Mouse (Mus musculus) CD4-positive helper T cell, adult 2 months (primary cell): ENCODE measurements around the gene Gnai3.

Experiments used
- DNase-seq: peaks from one replicate; pipeline ENCODE4 v3.0.0-alpha.2; 2012; ENCODE audit warnings: low read depth, missing footprints, low spot score

Gnai3 gene

GRCm38 (mm10) chr3:108111320-108111719 lies 34.6 kb downstream of the Gnai3 start:
- no peak for DNase-seq

GRCm38 (mm10) chr3:108105281-108105680 lies 40.7 kb downstream of the Gnai3 start:
- DNase-seq, result no peak

- no peak for DNase-seq
These were observed 43.9 kb downstream of the Gnai3 start for GRCm38 (mm10) chr3:108102075-108102474.

GRCm38 (mm10) chr3:108101594-108101993 lies 44.4 kb downstream of the Gnai3 start:
- no peak for DNase-seq

GRCm38 (mm10) chr3:108098316-108098715 lies 47.6 kb downstream of the Gnai3 start:
- no peak for DNase-seq

- no peak for DNase-seq
These were observed 48.3 kb downstream of the Gnai3 start for GRCm38 (mm10) chr3:108097656-108098055.

- DNase-seq, result no peak
These were observed 49.2 kb downstream of the Gnai3 start for GRCm38 (mm10) chr3:108096726-108097125.

- no peak for DNase-seq
These were observed 49.7 kb downstream of the Gnai3 start for GRCm38 (mm10) chr3:108096226-108096625.

GRCm38 (mm10) chr3:108094976-108095760 lies 50.8 kb downstream of the Gnai3 start:
- no peak for DNase-seq

- DNase-seq, result no peak
These were observed 51.8 kb downstream of the Gnai3 start for GRCm38 (mm10) chr3:108094146-108094545.

- DNase-seq, result no peak
These were observed 52.6 kb downstream of the Gnai3 start for GRCm38 (mm10) chr3:108093306-108093705.

GRCm38 (mm10) chr3:108092536-108093115 lies 53.3 kb downstream of the Gnai3 start, which contains the start of gene Gnat2:
Gene Gnat2, plus strand, starts transcription at chr3:108092789.
- DNase-seq, result no peak

GRCm38 (mm10) chr3:108092030-108092429 lies 53.9 kb downstream of the Gnai3 start:
- no peak for DNase-seq

- no peak for DNase-seq
These were observed 55.4 kb downstream of the Gnai3 start for GRCm38 (mm10) chr3:108090561-108090960.

- DNase-seq, result no peak
These were observed 56.0 kb downstream of the Gnai3 start for GRCm38 (mm10) chr3:108089916-108090315.

- DNase-seq, result no peak
These were observed 57.0 kb downstream of the Gnai3 start for GRCm38 (mm10) chr3:108088842-108089380.

- DNase-seq, result no peak
These were observed 58.6 kb downstream of the Gnai3 start for GRCm38 (mm10) chr3:108087329-108087728.

GRCm38 (mm10) chr3:108086470-108086979 lies 59.4 kb downstream of the Gnai3 start, which contains the start of gene Ampd2:
Gene Ampd2, minus strand, starts transcription at chr3:108086651.
- peak; percentile 52 for DNase-seq

- peak; percentile 32 for DNase-seq
These were observed 60.1 kb downstream of the Gnai3 start for GRCm38 (mm10) chr3:108085721-108086469.

- DNase-seq, result peak; percentile 89
These were observed 60.6 kb downstream of the Gnai3 start for GRCm38 (mm10) chr3:108085281-108085720.

- no peak for DNase-seq
These were observed 61.1 kb downstream of the Gnai3 start for GRCm38 (mm10) chr3:108084767-108085270.
